Mouse (Mus musculus) brain, embryonic 14.5 days (tissue): Measurements from ENCODE around the gene Knstrn. TPM values are rescaled to one million over a fixed set of nuclear protein-coding genes. Genes with fewer than 3 reads are reported as not detected.

ENCODE experiments used
- DNase-seq: peaks from one replicate; pipeline ENCODE4 v3.0.0-alpha.2; 2011; ENCODE audit warnings: low read depth
- CTCF ChIP-seq: fragments of 200-500 bp; IDR thresholded peaks from 2 replicates; pipeline ENCODE4 v1.5.1; 2012; ENCODE audit warnings: inconsistent platforms, mild to moderate bottlenecking, moderate library complexity, borderline replicate concordance; ENCODE audit not compliant: insufficient read depth, insufficient read length; ENCODE audit errors: extremely low read depth
- POLR2A ChIP-seq: fragments of 200-500 bp; IDR thresholded peaks from 2 replicates; pipeline ENCODE4 v1.6.1; 2012; ENCODE audit warnings: mild to moderate bottlenecking, inconsistent platforms, borderline replicate concordance; ENCODE audit not compliant: poor library complexity, insufficient read depth, insufficient read length, severe bottlenecking; ENCODE audit errors: extremely low read depth
- polyA plus RNA-seq: library from polyadenylated mRNA; depleted of rRNA; stranded (reverse); fragments of >200 nt; gene quantifications from 2 replicates; pipeline ENCODE4 v1.2.3, GENCODE M21; 2012

Gene Knstrn
- polyA plus RNA-seq, 1 experiment = 24.4 TPM

DNA sequence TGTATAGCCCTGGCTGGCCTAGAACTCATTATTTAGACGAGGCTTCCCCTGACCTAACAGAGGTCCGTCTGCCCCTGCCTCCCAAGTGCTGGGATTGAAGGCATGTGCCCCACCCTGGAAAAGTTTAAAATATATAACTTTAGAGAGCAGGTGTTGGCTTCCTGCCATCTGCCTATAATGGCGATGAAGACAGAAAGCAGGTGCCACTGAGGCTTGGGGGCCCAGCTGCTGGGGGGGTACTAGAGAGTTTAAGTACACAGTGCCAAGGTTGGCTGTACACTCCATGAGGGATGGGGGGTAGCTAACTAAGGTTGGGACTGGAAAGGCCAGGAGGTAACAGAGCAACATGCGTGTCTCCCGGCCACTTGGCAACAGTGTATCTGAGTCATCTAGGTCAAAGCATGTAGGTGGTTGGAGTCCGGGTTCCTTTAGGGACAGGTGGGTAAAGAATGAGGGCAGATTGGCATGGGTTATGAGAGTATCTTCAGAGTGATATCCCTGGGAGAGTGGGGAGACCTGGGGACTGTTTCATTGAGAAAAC is 60.2 kb downstream of the Knstrn start:
- TF ChIP-seq POLR2A = no peak
- no peak for TF ChIP-seq CTCF
- DNase-seq = no peak

DNA sequence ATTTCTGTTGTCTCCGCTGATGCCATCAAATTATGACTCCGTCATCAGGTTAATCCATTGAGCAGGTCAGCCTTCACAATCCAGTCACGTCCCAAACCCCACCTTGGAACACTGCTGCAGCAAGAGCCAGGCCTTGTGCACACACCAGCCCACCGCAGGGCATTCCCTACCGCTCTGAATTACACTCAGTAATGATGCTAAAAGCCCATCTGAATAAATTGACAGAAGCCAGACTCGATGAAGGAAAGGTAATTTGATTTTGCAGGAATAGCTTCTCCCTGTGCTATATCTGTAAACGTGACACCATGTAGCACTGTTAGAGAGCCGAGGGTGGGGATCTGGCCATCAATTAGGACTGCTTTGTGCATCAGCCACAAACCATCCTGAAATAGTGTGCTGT is 61.5 kb downstream of the Knstrn start:
- no peak for TF ChIP-seq POLR2A
- TF ChIP-seq CTCF = no peak
- DNase-seq = no peak

GRCm38 (mm10) chr2:118876453-118876852 is 62.6 kb downstream of the Knstrn start:
- TF ChIP-seq CTCF = no peak

DNA sequence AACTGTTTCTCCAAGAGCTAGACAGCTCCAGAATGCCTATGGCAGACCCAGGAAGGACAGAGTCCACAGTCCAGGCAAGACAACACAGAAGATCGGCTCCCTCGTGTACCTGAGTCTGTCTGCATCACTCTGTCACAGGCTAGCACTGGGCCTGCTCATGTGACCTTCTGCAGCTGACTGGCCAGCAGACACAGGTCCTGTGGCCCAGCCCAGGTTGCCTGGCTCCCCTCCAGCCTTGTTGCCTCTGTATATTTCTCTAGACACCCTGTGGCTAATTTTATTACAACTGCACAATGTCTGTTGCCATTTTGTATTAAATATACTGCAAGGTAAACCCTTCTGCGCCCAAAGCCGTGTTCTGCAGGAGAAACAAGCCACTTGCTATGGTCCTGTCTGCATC is 67.2 kb downstream of the Knstrn start:
- no peak for TF ChIP-seq CTCF
- no peak for TF ChIP-seq POLR2A
- no peak for DNase-seq

More at GRCm38 (mm10) chr2:118876453-118876852, 62.6 kb downstream of the Knstrn start:
- no peak for DNase-seq

GRCm38 (mm10) chr2:118881956-118882355 is 68.2 kb downstream of the Knstrn start:
- no peak for TF ChIP-seq POLR2A
- DNase-seq = no peak

- peak; percentile 100 for TF ChIP-seq CTCF
- TF ChIP-seq POLR2A = no peak
- DNase-seq = peak; percentile 88
These were observed 69.3 kb downstream of the Knstrn start for GRCm38 (mm10) chr2:118882840-118883679.

DNA sequence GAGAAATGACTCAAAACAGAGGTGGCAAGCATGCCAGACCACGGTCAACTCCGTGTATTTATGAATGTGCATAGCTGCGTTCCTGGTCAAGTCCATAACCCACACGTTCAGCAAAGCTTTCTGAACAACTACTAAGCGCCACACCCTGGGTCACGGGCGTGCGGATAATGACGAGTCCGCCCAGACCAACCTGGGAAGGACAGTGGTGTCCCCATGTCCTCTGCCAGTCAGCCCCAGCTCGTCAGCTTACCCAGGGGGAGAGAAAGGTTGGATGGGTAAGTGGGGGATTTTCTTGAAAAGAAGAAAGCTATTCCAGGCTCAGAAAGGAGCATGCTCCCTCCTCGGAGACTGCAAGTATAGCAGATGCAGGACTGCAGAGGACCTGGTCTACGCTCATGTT is 73.6 kb downstream of the Knstrn start:
- TF ChIP-seq CTCF = no peak
- no peak for TF ChIP-seq POLR2A
- no peak for DNase-seq

DNA sequence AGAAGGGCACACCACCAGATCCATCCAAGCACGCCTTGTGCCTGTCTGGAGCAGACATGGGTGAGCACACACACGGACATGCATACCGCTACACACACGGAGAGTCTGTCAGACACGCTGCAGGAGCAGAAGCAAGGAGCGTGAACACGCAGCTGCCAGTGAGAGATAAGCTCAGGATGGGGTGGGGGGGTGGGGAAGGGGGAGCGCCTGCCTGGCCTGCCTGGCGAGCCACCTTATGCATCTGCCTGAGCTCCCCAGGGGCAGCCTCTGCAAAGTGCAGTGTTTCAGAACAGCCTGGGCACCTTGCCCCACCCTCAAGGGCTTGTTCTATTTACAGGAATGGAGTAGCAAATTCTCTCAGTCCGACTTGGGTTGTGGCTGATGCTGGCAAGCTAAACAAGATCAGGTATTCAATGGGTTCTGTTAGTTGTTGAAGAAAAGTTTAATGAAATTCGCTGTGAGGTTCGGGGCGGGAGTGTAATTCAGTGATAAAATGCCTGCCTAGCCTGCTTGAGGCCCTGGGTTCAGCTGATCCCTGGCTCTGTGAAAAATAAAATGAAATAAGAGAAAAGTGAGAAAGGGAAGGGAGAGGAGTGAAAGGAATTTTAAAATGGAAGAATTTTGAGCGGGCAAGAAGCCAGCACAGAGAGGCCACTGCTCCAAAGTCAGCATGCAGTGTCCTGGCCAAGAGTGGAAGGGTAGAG is 74.2 kb downstream of the Knstrn start:
- DNase-seq = peak; percentile 47
- TF ChIP-seq CTCF = no peak
- TF ChIP-seq POLR2A = no peak

- TF ChIP-seq POLR2A (no peak), CTCF (no peak)
These were observed 77.4 kb downstream of the Knstrn start for GRCm38 (mm10) chr2:118891173-118891572.

DNA sequence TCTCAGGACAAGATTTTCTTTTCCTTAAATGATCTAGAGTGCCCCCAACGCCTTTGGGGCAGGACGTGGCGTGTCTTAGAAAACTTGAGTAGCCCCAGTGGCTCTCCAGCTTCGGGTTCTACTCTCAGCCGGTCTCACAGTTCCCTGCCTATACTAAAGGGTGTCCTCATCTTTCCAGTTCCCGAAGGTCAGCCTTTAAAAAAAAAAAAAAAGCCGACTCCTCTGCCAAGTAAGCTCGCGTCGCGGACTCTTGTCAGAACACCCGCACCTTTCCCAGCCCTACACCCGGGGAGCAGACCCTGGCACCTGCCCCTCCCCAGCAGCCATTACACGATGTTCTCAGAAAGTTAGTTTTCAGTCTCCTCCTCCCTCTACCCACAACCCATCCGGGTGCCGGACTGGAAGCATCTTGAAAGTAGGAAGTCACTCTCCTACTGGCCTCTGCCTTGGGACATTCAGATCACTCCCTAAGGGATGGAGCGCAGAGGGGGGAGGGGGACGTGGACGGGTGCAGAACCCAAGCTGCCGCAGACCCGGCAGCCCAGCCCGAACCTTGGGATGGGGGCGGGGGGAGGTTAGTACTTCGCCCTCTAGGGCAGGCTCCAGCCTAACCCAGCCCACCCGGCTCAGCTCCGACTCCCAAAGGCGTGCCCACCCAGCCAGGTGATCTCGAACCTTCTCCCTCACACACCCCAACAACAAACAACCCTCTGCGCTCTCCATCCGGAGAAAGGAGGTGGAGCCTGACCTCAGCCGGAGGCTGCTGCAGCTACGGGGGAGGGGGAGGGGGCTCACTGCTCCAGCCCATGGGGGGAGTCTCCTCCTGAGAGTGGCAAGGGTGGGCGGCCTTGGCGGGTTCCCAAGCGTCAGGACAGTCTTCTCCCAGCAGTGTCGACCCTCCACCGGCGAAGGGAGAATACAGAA is 82.4 kb downstream of the Knstrn start:
- peak; percentile 67 for DNase-seq
- TF ChIP-seq POLR2A (no peak), CTCF (no peak)

More at GRCm38 (mm10) chr2:118891173-118891572, 77.4 kb downstream of the Knstrn start:
- no peak for DNase-seq

GRCm38 (mm10) chr2:118896914-118897291 is 83.1 kb downstream of the Knstrn start:
- no peak for TF ChIP-seq POLR2A
- no peak for TF ChIP-seq CTCF
- peak; percentile 19 for DNase-seq
